Mouse (Mus musculus) heart, postnatal 0 days (tissue): ENCODE data around the gene Slc25a26.

Experiments
- CTCF ChIP-seq: IDR thresholded peaks from 2 replicates; pipeline ENCODE4 v1.5.1; 2016; ENCODE audit warnings: antibody characterized with exemption, control low read depth, low read depth
- EP300 ChIP-seq: IDR thresholded peaks from 2 replicates; pipeline ENCODE4 v1.6.1; 2016; ENCODE audit warnings: antibody characterized with exemption, low read depth

GRCm38 (mm10) chr6:94466508-94467205 lies 33.5 kb upstream of the Slc25a26 start:
- no peak for TF ChIP-seq EP300
- peak; percentile 54 for TF ChIP-seq CTCF
